Mouse (Mus musculus) megakaryocyte-erythroid progenitor cell, adult 5-6 weeks (primary cell): ENCODE data around the gene Abhd6. TPM values are rescaled to one million over a fixed set of nuclear protein-coding genes. Genes with fewer than 3 reads are reported as not detected.

ENCODE experiments used
- ATAC-seq: replicated peaks from 2 replicates; pipeline ENCODE4 v1.8.0; 2016; ENCODE audit warnings: mild to moderate bottlenecking, inconsistent platforms; ENCODE audit not compliant: severe bottlenecking, poor library complexity, low FRiP score, low TSS enrichment
- total RNA-seq, 2 experiments: library from RNA; stranded (forward) in 1 of 2; stranded (reverse) in 1 of 2; fragments of 200-1000, 215-1000 nt in 1 of 2; fragments of >200 nt in 1 of 2; fragmentation: Nextera tagmentation in 1 of 2; gene quantifications; 2 replicates each; pipeline ENCODE4 v1.2.3; 2014 to 2017

Abhd6 gene
- total RNA-seq, 2 experiments from 2014 or later: 0.24 TPM; not detected in 1

DNA sequence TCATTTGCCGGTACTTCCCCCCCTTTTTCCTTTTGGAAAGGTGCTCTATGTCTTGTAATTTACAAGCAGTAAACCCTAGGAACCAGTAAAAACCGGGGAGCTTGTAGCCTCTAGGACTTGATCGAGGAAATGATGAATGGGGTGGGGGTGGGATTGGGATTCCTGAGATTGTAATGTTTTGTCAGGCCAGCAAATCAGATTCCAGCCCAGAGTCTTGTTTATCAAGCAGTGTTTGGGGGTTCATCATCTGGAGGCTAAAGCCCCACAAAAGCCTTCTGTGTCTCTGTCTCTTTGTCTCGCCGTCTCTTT is 95.9 kb downstream of the Abhd6 start:
- ATAC-seq: no peak

DNA sequence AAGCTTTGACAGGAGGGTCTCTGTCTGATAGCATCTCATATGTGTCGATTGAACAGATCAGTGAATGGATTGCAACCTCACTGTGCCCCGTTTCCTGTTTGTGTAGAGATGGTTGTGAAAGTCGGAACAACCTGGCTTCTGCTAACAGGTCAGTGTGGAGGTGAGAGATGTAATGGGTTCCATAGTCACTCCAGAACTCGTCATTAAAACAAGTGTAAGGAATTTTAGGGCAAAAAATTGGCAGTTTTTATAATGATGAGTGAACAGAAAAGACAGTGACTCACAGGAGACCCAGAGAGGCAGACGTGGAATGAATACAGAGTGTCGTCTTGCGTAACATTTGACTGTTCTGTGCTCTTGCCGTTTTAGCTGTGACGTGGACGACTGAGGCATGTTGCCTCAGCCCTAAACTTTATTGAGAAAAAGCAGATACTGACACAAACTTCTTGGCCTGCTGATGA is 96.9 kb downstream of the Abhd6 start:
- no peak for ATAC-seq

DNA sequence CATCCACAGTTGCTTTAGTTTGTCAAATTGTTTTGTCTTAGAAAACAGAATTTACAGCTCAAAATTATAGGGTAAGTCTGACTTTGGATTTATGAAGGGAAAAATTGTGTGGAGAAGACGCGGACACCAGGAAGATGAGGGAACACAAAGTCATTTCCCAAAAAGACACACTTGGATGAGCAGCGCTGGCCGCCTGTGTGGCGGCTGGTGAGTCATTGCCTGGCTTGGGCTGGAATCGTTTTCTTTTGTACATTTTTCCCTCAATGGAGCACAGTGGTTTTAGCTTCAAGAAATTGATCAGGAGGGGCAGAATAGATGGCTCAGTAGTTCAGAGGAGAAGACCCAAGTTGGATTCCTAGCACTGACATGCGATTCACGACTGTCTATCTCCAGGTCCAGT is 99.2 kb downstream of the Abhd6 start:
- no peak for ATAC-seq

DNA sequence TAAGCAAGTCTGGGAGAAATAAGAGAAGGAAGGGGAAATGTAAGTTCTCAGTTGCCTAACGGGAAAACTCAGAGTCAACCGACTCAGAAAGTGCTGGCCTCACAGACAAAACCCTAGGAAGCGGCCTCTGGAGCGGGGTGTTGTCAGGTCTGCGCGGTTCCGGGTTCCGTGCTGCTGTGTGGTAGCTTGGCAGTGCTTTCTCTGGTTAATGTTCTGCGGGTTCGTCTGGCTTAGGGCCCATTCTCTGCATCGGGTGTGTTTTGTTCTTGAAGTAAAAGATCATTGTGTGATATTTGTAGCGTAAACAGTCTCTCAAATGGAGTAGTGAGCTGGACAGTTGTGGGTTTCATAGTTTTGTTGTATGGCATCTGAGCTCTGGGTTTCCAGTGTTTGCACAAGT is 100.0 kb downstream of the Abhd6 start:
- no peak for ATAC-seq

Other genes starting within 250 kb of the Abhd6 start
- gene Gm26661, start 211.3 kb upstream of the Abhd6 start, total RNA-seq (2014; fragmentation: Nextera tagmentation): not detected in 2 replicates
- gene Gm26661, start 211.3 kb upstream of the Abhd6 start, total RNA-seq (2017): not detected in 2 replicates
- gene Flnb, start 184.9 kb upstream of the Abhd6 start, total RNA-seq (2014; fragmentation: Nextera tagmentation): 0.76 and 1.5 TPM in 2 replicates
- 1.3 and 1.9 TPM in 2 replicates for gene Flnb, start 184.9 kb upstream of the Abhd6 start, total RNA-seq (2017)
- gene Gm45521, start 45.6 kb upstream of the Abhd6 start, total RNA-seq (2014; fragmentation: Nextera tagmentation): not detected in 2 replicates
- not detected in 2 replicates for gene Gm45521, start 45.6 kb upstream of the Abhd6 start, total RNA-seq (2017)
- gene Dnase1l3, start 8.3 kb upstream of the Abhd6 start, total RNA-seq (2014; fragmentation: Nextera tagmentation): not detected in 2 replicates
- not detected in 2 replicates for gene Dnase1l3, start 8.3 kb upstream of the Abhd6 start, total RNA-seq (2017)
- gene Rpp14, start 77.5 kb downstream of the Abhd6 start, total RNA-seq (2014; fragmentation: Nextera tagmentation): 33.0 and 33.6 TPM in 2 replicates
- 76.5 and 88.3 TPM in 2 replicates for gene Rpp14, start 77.5 kb downstream of the Abhd6 start, total RNA-seq (2017)
- 6.7 and 13.2 TPM in 2 replicates for gene Pxk, start 95.3 kb downstream of the Abhd6 start, total RNA-seq (2014; fragmentation: Nextera tagmentation)
- 4.1 and 4.8 TPM in 2 replicates for gene Pxk, start 95.3 kb downstream of the Abhd6 start, total RNA-seq (2017)
- gene Pdhb, start 170.1 kb downstream of the Abhd6 start, total RNA-seq (2014; fragmentation: Nextera tagmentation): 108 and 124 TPM in 2 replicates
- 177 and 210 TPM in 2 replicates for gene Pdhb, start 170.1 kb downstream of the Abhd6 start, total RNA-seq (2017)
- gene Kctd6, start 211.2 kb downstream of the Abhd6 start, total RNA-seq (2014; fragmentation: Nextera tagmentation): 9.3 and 10.7 TPM in 2 replicates
- 5.5 and 8.1 TPM in 2 replicates for gene Kctd6, start 211.2 kb downstream of the Abhd6 start, total RNA-seq (2017)